Mouse (Mus musculus): ENCODE results near the gene Cdk4. TPM values are rescaled to one million over a fixed set of nuclear protein-coding genes. Genes with fewer than 3 reads are reported as not detected.

Gene Cdk4
- polyA plus RNA-seq, 1 experiment from 2014 or later: 1,113 TPM

DNA sequence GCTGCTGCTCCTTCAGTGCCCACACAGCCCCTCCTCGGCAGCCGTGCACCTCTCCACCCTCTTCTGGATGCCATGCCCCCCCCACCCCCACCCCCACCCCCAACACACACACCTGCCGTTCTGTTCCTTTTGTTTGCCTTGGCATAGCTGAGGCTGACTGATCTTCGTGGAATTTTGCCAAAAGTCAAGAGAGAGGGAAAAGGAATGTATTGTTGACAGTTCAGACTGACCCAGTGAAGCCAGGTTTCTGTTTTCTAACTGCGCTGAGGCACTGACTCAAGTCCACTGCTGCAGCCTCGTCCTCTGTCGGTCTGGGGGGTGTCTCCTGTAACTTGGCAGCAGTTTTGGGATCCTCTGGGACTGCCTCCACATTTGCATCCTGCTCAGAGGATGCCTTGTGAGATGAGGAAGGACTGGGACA is 31.1 kb downstream of the Cdk4 start:
- H3K27me3 ChIP-seq (ENCODE audit: insufficient read depth, low read length): peaks cover 29% of the 10 kb centered on the region
- H3K9ac ChIP-seq (ENCODE audit: low read depth, low read length): no peak overlapping the region
- H3K4me2 ChIP-seq (ENCODE audit: low read length): no peak overlapping the region
- no peak overlapping the region for H3K4me3 ChIP-seq (replicated peaks; ENCODE audit: low read depth, low read length)
- peaks cover 16% of the 10 kb centered on the region for H3K4me1 ChIP-seq (replicated peaks; ENCODE audit: insufficient read depth, low read length)
- no peak for TF ChIP-seq CTCF (IDR thresholded peaks at IDR 0.05; ENCODE audit: low read depth)
- H3K27ac ChIP-seq: no peak overlapping the region
- WGBS: 26% methylated on average over 7 of the region's 7 CpGs
- no peaks in the 10 kb centered on the region for H3K9me3 ChIP-seq (replicated peaks; ENCODE audit: low read length)
- peaks cover 19% of the 10 kb centered on the region; the same call in 1 of the 2 replicates for H3K36me3 ChIP-seq (ENCODE audit: insufficient read depth, low read length)
- ATAC-seq (replicated peaks; ENCODE audit: low FRiP score, low read depth) (no peak), DNase-seq (ENCODE audit: low spot score) (peak; percentile 28)

DNA sequence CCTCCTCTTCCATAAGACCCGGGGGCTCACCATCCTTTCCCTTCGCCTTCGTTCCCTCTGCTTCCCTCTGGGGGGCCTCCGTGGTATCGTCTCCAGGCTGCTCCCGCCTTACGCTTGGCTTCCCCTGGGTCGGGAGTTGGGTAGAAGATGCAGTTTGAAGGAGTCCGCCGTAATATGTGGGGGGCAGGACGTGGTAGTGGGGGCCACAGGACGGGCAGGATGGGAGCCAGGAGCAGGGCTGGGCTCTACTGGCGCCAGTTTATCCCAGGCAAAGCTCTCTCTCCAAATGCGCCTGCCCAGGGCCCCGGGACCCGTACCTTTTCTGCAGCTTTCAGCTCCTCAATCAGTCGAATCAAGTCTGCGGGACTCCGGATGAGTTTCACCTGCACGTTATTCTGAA is 35.2 kb downstream of the Cdk4 start:
- peaks cover 19% of the 10 kb centered on the region; the same call in 1 of the 2 replicates for H3K36me3 ChIP-seq (ENCODE audit: insufficient read depth, low read length)

GRCm38 (mm10) chr10:127099191-127099590 is 35.9 kb downstream of the Cdk4 start:
- Histone ChIP-seq H3K4me1 (replicated peaks; ENCODE audit: insufficient read depth, low read length) (no peaks in the 10 kb centered on the region), H3K27ac (no peak overlapping the region), H3K9me3 (replicated peaks; ENCODE audit: low read length) (no peaks in the 10 kb centered on the region), H3K27me3 (ENCODE audit: insufficient read depth, low read length) (no peaks in the 10 kb centered on the region), H3K4me3 (replicated peaks; ENCODE audit: low read depth, low read length) (no peak overlapping the region), H3K36me3 (ENCODE audit: insufficient read depth, low read length) (peaks cover 19% of the 10 kb centered on the region; the same call in 1 of the 2 replicates), H3K4me2 (ENCODE audit: low read length) (no peak overlapping the region), H3K9ac (ENCODE audit: low read depth, low read length) (no peak overlapping the region)
- ATAC-seq (replicated peaks; ENCODE audit: low FRiP score, low read depth) (no peak), DNase-seq (ENCODE audit: low spot score) (no peak)
- WGBS: 90% methylated on average over 9 of the region's 10 CpGs
- no peak for TF ChIP-seq CTCF (IDR thresholded peaks at IDR 0.05; ENCODE audit: low read depth)

More for the DNA sequence above, 35.2 kb downstream of the Cdk4 start:
- H3K9me3 ChIP-seq (replicated peaks; ENCODE audit: low read length): no peaks in the 10 kb centered on the region
- H3K4me2 ChIP-seq (ENCODE audit: low read length): no peak overlapping the region
- ATAC-seq (replicated peaks; ENCODE audit: low FRiP score, low read depth) (no peak), DNase-seq (ENCODE audit: low spot score) (no peak)
- H3K4me1 ChIP-seq (replicated peaks; ENCODE audit: insufficient read depth, low read length): no peaks in the 10 kb centered on the region
- TF ChIP-seq CTCF (IDR thresholded peaks at IDR 0.05; ENCODE audit: low read depth): no peak
- H3K27ac ChIP-seq: no peak overlapping the region
- H3K4me3 ChIP-seq (replicated peaks; ENCODE audit: low read depth, low read length): no peak overlapping the region
- H3K27me3 ChIP-seq (ENCODE audit: insufficient read depth, low read length): no peaks in the 10 kb centered on the region
- 81% methylated on average over 20 of the region's 20 CpGs for WGBS
- no peak overlapping the region for H3K9ac ChIP-seq (ENCODE audit: low read depth, low read length)

- WGBS: 92% methylated on average over 15 of the region's 15 CpGs
- no peak for DNase-seq (ENCODE audit: low spot score)
- Histone ChIP-seq H3K9ac (ENCODE audit: low read depth, low read length) (no peak overlapping the region), H3K27ac (no peak overlapping the region), H3K9me3 (replicated peaks; ENCODE audit: low read length) (no peaks in the 10 kb centered on the region), H3K27me3 (ENCODE audit: insufficient read depth, low read length) (no peaks in the 10 kb centered on the region), H3K4me2 (ENCODE audit: low read length) (no peak overlapping the region), H3K4me1 (replicated peaks; ENCODE audit: insufficient read depth, low read length) (no peaks in the 10 kb centered on the region), H3K36me3 (ENCODE audit: insufficient read depth, low read length) (peaks cover 19% of the 10 kb centered on the region; the same call in 1 of the 2 replicates), H3K4me3 (replicated peaks; ENCODE audit: low read depth, low read length) (no peak overlapping the region)
- no peak for ATAC-seq (replicated peaks; ENCODE audit: low FRiP score, low read depth)
- TF ChIP-seq CTCF (IDR thresholded peaks at IDR 0.05; ENCODE audit: low read depth): no peak
Observed at GRCm38 (mm10) chr10:127099868-127100267, 36.5 kb downstream of the Cdk4 start.

DNA sequence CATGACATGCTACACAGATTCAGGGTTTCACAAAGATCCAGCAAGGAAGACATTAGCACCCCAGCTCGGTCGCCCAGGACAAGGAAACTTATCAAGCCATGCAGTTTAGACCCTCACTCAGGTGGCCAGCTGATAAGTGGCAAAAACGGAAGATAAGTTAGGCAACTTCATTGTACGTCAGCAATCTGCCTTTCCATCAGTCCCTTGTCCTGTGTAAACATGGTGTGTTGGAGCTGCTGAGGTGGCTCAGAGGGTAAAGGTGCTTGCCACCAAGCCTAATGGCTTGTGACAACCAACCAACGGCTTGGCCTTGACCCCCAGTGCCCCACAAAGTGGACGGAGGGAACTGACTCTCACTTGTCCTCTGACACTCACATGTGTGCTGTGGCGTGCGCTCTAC is 37.1 kb downstream of the Cdk4 start:
- 76% methylated on average over 8 of the region's 8 CpGs for WGBS
- no peak for ATAC-seq (replicated peaks; ENCODE audit: low FRiP score, low read depth)
- TF ChIP-seq CTCF (IDR thresholded peaks at IDR 0.05; ENCODE audit: low read depth): no peak

DNA sequence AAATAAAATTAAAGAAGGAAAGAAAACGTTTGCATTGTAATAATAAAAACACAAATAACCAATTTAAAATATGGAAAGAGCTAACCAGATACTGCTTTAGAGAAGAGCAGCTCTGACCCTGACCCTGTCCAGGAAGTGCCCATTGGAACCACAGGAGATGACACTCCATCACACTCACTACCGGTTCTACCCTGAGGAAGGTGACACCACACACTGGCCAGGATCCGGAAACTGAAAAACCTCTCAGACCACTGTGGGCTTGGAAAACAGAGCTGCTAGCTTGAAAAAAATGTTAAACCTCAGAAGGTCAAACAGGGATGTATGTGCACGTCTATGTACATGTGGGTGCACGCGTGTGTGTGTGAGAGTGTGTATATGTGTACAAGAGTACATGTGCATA is 37.8 kb downstream of the Cdk4 start:
- WGBS: 82% methylated on average over 6 of the region's 6 CpGs
- Histone ChIP-seq H3K27me3 (ENCODE audit: insufficient read depth, low read length) (no peaks in the 10 kb centered on the region), H3K9me3 (replicated peaks; ENCODE audit: low read length) (no peaks in the 10 kb centered on the region), H3K4me3 (replicated peaks; ENCODE audit: low read depth, low read length) (no peak overlapping the region), H3K4me2 (ENCODE audit: low read length) (no peak overlapping the region), H3K27ac (no peak overlapping the region), H3K36me3 (ENCODE audit: insufficient read depth, low read length) (peaks cover 16% of the 10 kb centered on the region; the same call in 1 of the 2 replicates), H3K9ac (ENCODE audit: low read depth, low read length) (no peak overlapping the region), H3K4me1 (replicated peaks; ENCODE audit: insufficient read depth, low read length) (no peaks in the 10 kb centered on the region)
- no peak for TF ChIP-seq CTCF (IDR thresholded peaks at IDR 0.05; ENCODE audit: low read depth)
- DNase-seq (ENCODE audit: low spot score) (no peak), ATAC-seq (replicated peaks; ENCODE audit: low FRiP score, low read depth) (no peak)

More for the DNA sequence above, 37.1 kb downstream of the Cdk4 start:
- DNase-seq (ENCODE audit: low spot score): no peak
- Histone ChIP-seq H3K9ac (ENCODE audit: low read depth, low read length) (no peak overlapping the region), H3K4me2 (ENCODE audit: low read length) (no peak overlapping the region), H3K27me3 (ENCODE audit: insufficient read depth, low read length) (no peaks in the 10 kb centered on the region), H3K27ac (no peak overlapping the region), H3K4me3 (replicated peaks; ENCODE audit: low read depth, low read length) (no peak overlapping the region), H3K36me3 (ENCODE audit: insufficient read depth, low read length) (peaks cover 19% of the 10 kb centered on the region; the same call in 1 of the 2 replicates), H3K4me1 (replicated peaks; ENCODE audit: insufficient read depth, low read length) (no peaks in the 10 kb centered on the region), H3K9me3 (replicated peaks; ENCODE audit: low read length) (no peaks in the 10 kb centered on the region)

DNA sequence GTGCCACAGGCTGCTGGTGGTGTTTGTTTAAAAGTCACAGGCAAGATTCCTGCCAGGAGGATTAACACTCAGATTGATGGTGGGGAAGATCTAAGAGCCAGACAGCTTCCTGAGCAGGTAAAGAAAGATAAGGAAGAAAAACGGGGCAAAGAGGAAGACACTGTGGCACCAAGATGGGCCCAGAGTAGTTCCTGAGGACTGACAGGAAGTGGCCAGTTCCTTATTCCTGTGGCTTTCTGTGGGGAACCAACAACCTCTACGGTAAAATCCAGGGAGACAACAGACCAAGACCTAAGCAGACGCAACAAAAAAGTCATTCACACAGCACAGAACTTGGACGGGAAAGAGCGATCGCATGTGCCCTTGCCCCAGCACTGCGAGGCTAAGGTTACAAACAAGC is 40.3 kb downstream of the Cdk4 start:
- H3K4me1 ChIP-seq (replicated peaks; ENCODE audit: insufficient read depth, low read length): no peaks in the 10 kb centered on the region
- H3K27ac ChIP-seq: no peak overlapping the region
- no peak for ATAC-seq (replicated peaks; ENCODE audit: low FRiP score, low read depth)
- H3K36me3 ChIP-seq (ENCODE audit: insufficient read depth, low read length): no peaks in the 10 kb centered on the region
- no peaks in the 10 kb centered on the region for H3K27me3 ChIP-seq (ENCODE audit: insufficient read depth, low read length)
- no peak for DNase-seq (ENCODE audit: low spot score)
- WGBS: 82% methylated on average over 7 of the region's 7 CpGs
- no peak overlapping the region for H3K4me2 ChIP-seq (ENCODE audit: low read length)
- H3K9me3 ChIP-seq (replicated peaks; ENCODE audit: low read length): no peaks in the 10 kb centered on the region
- no peak overlapping the region for H3K4me3 ChIP-seq (replicated peaks; ENCODE audit: low read depth, low read length)
- no peak overlapping the region for H3K9ac ChIP-seq (ENCODE audit: low read depth, low read length)
- TF ChIP-seq CTCF (IDR thresholded peaks at IDR 0.05; ENCODE audit: low read depth): no peak

Data from kidney, postnatal 0 days (tissue).